Mouse (Mus musculus) testis, adult 2 months (tissue): ENCODE measurements around the gene Rhou. TPM values are rescaled to one million over a fixed set of nuclear protein-coding genes. Genes with fewer than 3 reads are reported as not detected.
A peak's percentile ranks its signal among the peaks of the same experiment; 100 is the strongest.

Experiments
- H3K27ac ChIP-seq: fragments of 200-500 bp; 2 replicates; pipeline ENCODE4 v1.5.1; 2012; ENCODE audit warnings: low read depth, low read length; ENCODE audit not compliant: control insufficient read depth, insufficient read depth
- H3K27me3 ChIP-seq: fragments of 200-500 bp; 2 replicates; pipeline ENCODE4 v1.6.1; 2012; ENCODE audit warnings: mild to moderate bottlenecking, low read length, moderate library complexity; ENCODE audit not compliant: control insufficient read depth, insufficient read depth
- H3K36me3 ChIP-seq: fragments of 200-500 bp; 2 replicates; pipeline ENCODE4 v1.6.1; 2012; ENCODE audit warnings: mild to moderate bottlenecking, low read length; ENCODE audit not compliant: control insufficient read depth, insufficient read depth
- H3K4me1 ChIP-seq: fragments of 200-500 bp; 2 replicates; pipeline ENCODE4 v1.6.1; 2012; ENCODE audit warnings: low read length; ENCODE audit not compliant: control insufficient read depth, insufficient read depth
- H3K4me3 ChIP-seq: fragments of 200-500 bp; 2 replicates; pipeline ENCODE4 v1.5.1; 2012; ENCODE audit warnings: low read depth, mild to moderate bottlenecking, low read length, moderate library complexity, mixed read lengths; ENCODE audit not compliant: control insufficient read depth
- CTCF ChIP-seq: fragments of 200-500 bp; IDR thresholded peaks from 2 replicates; pipeline ENCODE4 v1.5.1; 2012; ENCODE audit warnings: low read depth, mild to moderate bottlenecking, inconsistent platforms, low read length, moderate library complexity; ENCODE audit not compliant: control insufficient read depth, insufficient read depth, insufficient replicate concordance
- POLR2A ChIP-seq: fragments of 200-500 bp; IDR thresholded peaks from 2 replicates; pipeline ENCODE4 v1.6.1; 2012; ENCODE audit warnings: low read depth, mild to moderate bottlenecking, inconsistent platforms, low read length, moderate library complexity; ENCODE audit not compliant: control insufficient read depth
- polyA plus RNA-seq: library from polyadenylated mRNA; depleted of rRNA; stranded (reverse); fragments of >200 nt; gene quantifications from 2 replicates; pipeline ENCODE4 v1.2.3, GENCODE M21; 2012

Rhou gene
- polyA plus RNA-seq, 1 experiment, result 7.6 TPM

DNA sequence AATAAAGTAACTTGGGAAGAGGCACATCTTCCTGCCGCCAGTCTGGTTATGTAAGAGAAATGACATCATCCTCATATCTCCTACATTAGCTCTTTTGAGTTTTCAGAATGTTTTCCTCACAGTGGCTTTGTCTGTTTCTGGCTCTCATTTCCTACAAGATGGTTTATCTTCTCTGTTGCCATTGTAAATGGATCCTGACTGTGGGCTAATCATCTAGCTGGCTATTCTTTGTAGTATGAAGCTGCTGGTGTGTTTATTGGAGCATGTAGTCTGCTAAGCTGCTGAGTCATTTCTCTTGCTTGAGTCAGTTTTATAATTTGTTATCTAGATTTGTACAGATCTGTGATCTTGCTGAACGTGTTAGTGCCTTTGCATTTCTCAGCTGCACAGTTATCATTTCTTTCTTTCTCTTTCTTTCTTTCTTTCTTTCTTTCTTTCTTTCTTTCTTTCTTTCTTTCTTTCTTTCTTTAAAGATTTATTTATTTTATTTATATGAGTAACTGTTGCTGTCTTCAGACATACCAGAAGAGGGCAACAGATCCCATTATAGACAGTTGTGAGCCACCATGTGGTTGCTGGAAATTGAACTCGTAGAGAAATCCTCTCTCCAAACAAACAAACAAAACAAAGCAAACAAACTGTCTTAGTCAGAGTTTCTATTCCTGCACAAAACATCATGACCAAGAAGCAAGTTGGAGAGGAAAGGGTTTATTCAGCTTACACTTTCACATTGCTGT is 19.2 kb upstream of the Rhou start:
- TF ChIP-seq CTCF (no peak), POLR2A (no peak)
- H3K4me3 ChIP-seq, result no peak overlapping the region

DNA sequence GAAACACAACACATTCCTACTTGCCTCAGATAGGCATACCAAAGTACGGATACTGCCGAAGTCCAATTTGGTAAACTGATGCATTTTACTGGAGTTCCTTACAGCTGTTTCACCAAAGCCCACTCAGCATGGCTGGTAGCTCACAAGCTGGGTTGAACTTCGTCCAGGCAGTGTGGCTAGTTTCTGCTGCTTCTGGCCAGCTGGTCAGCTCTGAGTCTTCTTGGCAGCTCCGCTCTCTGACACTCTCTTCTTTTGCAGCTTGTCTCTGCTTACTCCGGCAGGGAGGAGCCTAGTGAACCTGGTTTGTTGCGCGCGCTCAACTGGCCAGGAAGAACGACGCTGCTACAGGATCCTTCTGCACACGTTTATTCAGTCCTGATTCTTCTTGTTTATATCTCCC is 18.1 kb upstream of the Rhou start:
- Histone ChIP-seq H3K4me3 (no peak overlapping the region), H3K27ac (no peak overlapping the region), H3K27me3 (no peaks in the 10 kb centered on the region), H3K36me3 (no peaks in the 10 kb centered on the region), H3K4me1 (no peaks in the 10 kb centered on the region)
- TF ChIP-seq POLR2A, result no peak
- TF ChIP-seq CTCF, result no peak

More for the DNA sequence above, 19.2 kb upstream of the Rhou start:
- H3K27ac ChIP-seq, result no peak overlapping the region
- H3K27me3 ChIP-seq, result no peaks in the 10 kb centered on the region
- no peaks in the 10 kb centered on the region for H3K36me3 ChIP-seq
- no peaks in the 10 kb centered on the region for H3K4me1 ChIP-seq

DNA sequence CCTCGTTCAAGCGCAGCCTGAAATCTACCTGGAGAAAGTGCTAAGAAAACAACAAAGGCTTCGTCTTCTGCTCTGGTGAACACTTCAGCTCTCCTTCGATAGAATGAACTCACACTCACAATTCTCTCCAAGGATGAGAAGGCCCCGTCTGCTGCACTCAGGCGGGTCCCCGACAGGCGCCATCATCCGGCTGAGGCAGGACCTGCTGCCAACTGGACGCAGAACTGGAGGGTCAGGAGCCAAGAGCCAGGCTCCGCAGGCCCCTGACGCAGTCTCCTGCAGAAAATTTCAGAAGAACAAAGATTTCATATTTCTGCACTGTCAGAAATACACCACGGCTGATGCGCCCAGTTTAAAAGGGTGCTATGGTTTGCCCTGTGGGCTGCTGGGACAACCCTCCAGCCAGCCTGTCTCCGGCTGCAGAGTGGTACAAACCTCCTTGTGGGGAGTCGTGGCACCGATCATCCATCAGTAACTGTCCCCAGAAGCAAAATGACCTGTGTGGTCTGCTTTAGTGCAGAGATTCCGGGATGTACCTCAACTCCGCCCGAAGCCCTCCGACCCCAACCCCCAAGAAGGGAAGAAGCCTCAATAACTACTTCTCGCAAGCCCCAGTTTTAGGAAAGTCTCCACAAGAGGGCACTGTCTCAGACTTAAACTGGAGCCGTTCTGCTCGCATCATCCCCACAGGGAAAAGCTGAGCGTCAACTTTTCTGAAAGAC is 10.2 kb upstream of the Rhou start:
- no peaks in the 10 kb centered on the region for H3K36me3 ChIP-seq
- no peak overlapping the region for H3K27ac ChIP-seq
- no peak overlapping the region for H3K4me3 ChIP-seq
- no peaks in the 10 kb centered on the region for H3K27me3 ChIP-seq
- peaks cover 7% of the 10 kb centered on the region for H3K4me1 ChIP-seq
- TF ChIP-seq POLR2A (no peak), CTCF (no peak)

DNA sequence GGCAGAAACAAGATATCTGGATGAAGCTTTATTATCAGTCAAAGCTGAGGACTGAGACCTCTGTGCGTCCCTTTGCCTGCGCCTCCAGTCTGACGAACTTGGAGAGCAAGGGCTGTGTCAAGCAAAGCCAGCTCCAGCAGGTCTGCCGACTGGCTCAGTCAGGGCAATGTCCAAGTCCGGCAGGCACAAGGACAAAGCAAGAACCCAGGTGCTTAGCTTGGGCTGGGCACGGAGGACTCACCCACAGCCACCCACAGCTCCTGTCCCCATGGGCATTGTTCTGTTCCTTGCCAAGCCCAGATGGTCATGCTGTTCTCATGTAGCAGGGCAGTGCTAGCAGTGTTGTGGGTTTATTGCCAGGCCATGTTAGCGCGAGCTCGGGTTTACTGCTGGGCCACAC is 8.5 kb upstream of the Rhou start:
- Histone ChIP-seq H3K4me3 (no peak overlapping the region), H3K27me3 (no peaks in the 10 kb centered on the region), H3K4me1 (peaks cover 7% of the 10 kb centered on the region), H3K27ac (no peak overlapping the region), H3K36me3 (no peaks in the 10 kb centered on the region)
- TF ChIP-seq CTCF, result no peak
- TF ChIP-seq POLR2A, result no peak

DNA sequence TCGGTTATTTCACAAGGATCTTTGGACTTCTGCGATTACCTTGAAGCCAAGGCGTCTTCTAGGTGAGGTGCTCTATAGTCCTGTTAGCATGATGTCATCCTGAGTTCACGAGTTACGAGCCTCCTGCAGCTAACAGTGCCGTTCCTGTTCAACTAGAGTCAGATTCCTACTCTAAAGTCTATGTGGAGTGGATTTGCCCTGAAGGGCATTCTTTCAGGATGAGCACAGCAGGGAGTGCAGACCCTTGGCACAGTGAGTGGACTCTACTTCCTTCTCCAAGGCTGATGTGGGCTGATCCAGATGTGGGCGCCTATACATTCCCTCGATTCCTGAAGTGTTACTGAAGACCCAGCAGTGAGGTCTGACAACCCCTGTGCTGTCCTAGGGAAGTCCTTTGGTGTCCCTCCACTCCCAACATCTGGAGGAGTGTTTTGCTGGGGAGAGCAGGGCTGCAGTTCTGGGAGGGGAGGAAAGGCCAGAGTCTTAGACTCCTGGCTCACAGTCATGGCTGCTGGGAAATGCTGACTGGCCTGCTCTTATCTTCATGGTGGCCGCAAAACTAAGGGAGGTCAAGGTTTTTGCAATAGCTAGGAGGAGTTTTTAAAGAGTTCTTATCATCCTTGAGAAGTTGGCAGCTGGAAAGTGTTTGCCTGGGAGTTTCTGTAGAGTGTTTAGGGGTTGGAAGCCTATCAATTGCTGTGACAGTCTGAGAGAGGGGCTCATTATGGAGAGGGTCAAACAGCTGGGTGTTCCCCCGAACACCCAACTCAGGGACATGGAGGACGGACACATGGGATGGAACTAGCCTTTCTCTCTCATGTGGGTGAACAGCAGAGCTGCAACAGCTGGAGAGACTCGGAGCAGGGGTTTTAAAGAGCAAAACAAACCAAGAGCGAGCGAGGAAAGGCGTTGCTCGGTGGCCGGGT is 5.2 kb upstream of the Rhou start:
- peaks cover 5% of the 10 kb centered on the region for H3K4me1 ChIP-seq

DNA sequence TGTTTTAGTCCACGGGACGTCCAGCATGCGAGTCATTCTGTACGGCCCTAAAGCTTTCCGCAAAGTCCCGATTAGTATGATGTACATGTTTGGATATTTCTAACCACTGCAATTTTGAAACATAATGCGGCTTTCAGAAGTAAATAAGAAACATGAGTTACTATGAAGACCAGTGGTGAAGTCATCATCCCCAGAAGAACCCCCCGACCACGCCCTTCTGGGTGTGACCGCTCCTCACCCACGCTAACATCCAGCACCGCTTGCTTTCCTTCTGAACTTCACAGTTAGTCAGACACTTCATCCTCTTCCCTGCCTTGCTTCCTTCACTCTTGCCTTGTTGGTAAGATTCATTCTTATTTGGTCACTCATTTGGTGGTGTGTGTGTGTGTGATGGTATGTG is 4.2 kb upstream of the Rhou start:
- H3K27ac ChIP-seq, result no peak overlapping the region
- H3K27me3 ChIP-seq, result peaks cover 8% of the 10 kb centered on the region
- H3K4me3 ChIP-seq, result no peak overlapping the region
- H3K36me3 ChIP-seq, result no peaks in the 10 kb centered on the region
- TF ChIP-seq POLR2A, result no peak
- no peak for TF ChIP-seq CTCF
- H3K4me1 ChIP-seq, result peaks cover 8% of the 10 kb centered on the region

More for the DNA sequence above, 5.2 kb upstream of the Rhou start:
- Histone ChIP-seq H3K36me3 (no peaks in the 10 kb centered on the region), H3K27ac (peak overlapping the region; percentile 62), H3K4me3 (no peak overlapping the region), H3K27me3 (no peaks in the 10 kb centered on the region)
- TF ChIP-seq CTCF (no peak), POLR2A (no peak)
